Mouse (Mus musculus): Measurements from ENCODE around the gene Eml1.

DNA sequence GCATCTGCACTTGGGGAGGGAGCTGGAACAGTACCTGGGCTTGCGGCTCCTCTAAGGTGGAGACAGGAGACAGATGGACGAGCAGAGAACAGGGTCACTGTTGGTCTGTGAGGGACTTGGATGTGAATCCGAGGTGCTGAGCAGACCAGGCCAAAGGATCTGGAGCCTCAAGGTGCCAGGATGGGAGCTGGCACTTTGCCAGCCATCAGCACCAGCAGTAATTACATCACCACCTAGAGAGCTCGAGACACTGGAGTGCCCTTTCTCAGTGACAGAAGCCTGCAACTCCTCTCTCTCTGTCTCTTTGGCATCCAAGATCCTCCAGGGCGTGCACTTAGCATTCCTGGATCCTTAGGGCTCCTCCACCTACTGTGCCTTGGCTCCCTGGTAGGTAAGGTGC, 61.8 kb downstream of the Eml1 start:
- TF ChIP-seq CTCF (conservative IDR thresholded peaks at IDR 0.05; ENCODE audit: low read length) = no peak
- TF ChIP-seq NANOG (IDR thresholded peaks at IDR 0.05; ENCODE audit: borderline replicate concordance, low read length) = no peak
- TF ChIP-seq POU5F1 (IDR thresholded peaks at IDR 0.05; ENCODE audit: borderline replicate concordance, low read length) = no peak
